Mouse (Mus musculus): ENCODE data around the gene Slc37a1. TPM values are rescaled to one million over a fixed set of nuclear protein-coding genes. Genes with fewer than 3 reads are reported as not detected.

Gene Slc37a1
- total and polyA plus RNA-seq, 3 experiments, result 7.3 to 19.7 (median 9.1) TPM

DNA sequence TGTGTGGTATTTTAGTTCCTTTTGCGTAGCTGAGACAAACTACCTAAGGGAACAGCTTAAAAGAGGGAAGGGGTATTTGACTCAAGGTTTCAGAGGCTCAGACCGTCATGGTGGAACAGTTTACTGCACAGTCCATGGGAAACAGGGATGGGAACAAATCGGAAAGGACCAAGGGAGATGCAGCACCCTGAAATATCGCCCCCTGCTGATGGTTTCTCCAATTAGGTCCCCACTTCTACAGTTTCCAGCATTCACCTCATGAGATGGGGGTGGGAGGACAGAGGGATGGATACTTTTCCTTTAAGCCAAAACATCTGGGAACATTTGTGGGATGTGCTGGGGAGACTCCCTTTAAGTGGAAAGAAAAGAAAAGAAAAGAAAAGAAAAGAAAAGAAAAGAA is 26.8 kb upstream of the Slc37a1 start:
- no peak overlapping the region for H3K27ac ChIP-seq
- TF ChIP-seq EP300 (IDR thresholded peaks at IDR 0.05; ENCODE audit: insufficient read depth, low read depth, low read length) (no peak), CTCF (IDR thresholded peaks at IDR 0.05) (peak; percentile 57)
- WGBS, result 66% methylated on average over 4 of the region's 4 CpGs
- no peak overlapping the region for H3K9ac ChIP-seq (ENCODE audit: low read depth, low read length)
- no peak overlapping the region for H3K4me3 ChIP-seq
- H3K36me3 ChIP-seq (ENCODE audit: control insufficient read depth, insufficient read depth, low read length), result no peaks in the 10 kb centered on the region
- no peaks in the 10 kb centered on the region for H3K79me2 ChIP-seq (replicated peaks; ENCODE audit: control insufficient read depth, insufficient read depth, low read length)
- H3K4me1 ChIP-seq (ENCODE audit: control insufficient read depth, insufficient read depth, low read length), result no peaks in the 10 kb centered on the region
- no peak for DNase-seq
- intact Hi-C loops (cut with DNase I), result no loop called here
- no peaks in the 10 kb centered on the region for H3K27me3 ChIP-seq (ENCODE audit: control insufficient read depth, insufficient read depth, low read length)

DNA sequence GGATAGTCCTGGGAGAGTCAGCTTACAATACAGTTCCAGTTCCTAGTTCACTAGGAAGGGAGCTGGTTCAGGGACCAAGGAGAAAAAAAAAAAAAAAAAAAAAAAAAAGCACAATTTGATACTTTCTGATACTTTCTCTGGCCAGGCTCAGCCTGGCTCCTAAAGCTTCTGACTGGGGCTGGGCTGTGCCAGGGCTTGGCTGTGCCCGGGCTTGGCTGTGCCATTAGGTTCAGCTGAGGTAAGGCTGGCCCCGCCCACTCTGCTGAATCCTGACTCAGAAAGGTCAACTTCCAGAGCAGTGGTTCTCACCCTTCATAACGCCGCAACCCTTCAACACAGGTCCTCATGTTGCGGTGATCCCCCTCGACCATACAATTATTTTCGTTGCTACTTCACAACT is 26.2 kb upstream of the Slc37a1 start:
- H3K4me3 ChIP-seq, result no peak overlapping the region

DNA sequence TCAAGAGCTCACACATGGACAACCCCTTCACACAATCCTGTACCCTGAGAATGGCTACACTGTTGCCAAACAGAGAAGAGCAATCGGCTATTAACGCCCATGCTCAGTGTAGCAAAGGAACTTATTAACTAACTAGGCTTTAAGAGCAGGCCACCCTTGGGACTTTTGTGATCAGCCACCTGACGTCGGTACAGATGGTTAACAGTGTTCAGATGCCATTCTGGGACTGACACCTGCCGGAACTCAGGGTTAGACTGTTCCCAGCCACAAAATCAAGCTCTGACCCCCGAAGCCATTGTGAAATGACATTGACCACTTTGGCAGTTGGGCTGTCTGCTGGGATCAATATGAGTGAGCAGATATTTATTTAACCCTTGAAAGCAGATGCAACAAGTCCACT is 25.2 kb upstream of the Slc37a1 start:
- Histone ChIP-seq H3K4me1 (ENCODE audit: control insufficient read depth, insufficient read depth, low read length) (no peaks in the 10 kb centered on the region), H3K79me2 (replicated peaks; ENCODE audit: control insufficient read depth, insufficient read depth, low read length) (no peaks in the 10 kb centered on the region), H3K9ac (ENCODE audit: low read depth, low read length) (no peak overlapping the region), H3K36me3 (ENCODE audit: control insufficient read depth, insufficient read depth, low read length) (no peaks in the 10 kb centered on the region), H3K27me3 (ENCODE audit: control insufficient read depth, insufficient read depth, low read length) (no peaks in the 10 kb centered on the region), H3K27ac (no peak overlapping the region), H3K4me3 (no peak overlapping the region)
- TF ChIP-seq CTCF (IDR thresholded peaks at IDR 0.05), result no peak
- no peak for TF ChIP-seq POLR2A (IDR thresholded peaks at IDR 0.05; ENCODE audit: insufficient read depth, low read depth, low read length)
- no peak for TF ChIP-seq EP300 (IDR thresholded peaks at IDR 0.05; ENCODE audit: insufficient read depth, low read depth, low read length)
- intact Hi-C loops (cut with DNase I), result no loop called here
- 85% methylated on average over 6 of the region's 6 CpGs for WGBS
- DNase-seq, result no peak

More for the DNA sequence above, 26.2 kb upstream of the Slc37a1 start:
- Histone ChIP-seq H3K9ac (ENCODE audit: low read depth, low read length) (no peak overlapping the region), H3K27ac (peak overlapping the region; percentile 50), H3K36me3 (ENCODE audit: control insufficient read depth, insufficient read depth, low read length) (no peaks in the 10 kb centered on the region), H3K4me1 (ENCODE audit: control insufficient read depth, insufficient read depth, low read length) (no peaks in the 10 kb centered on the region), H3K27me3 (ENCODE audit: control insufficient read depth, insufficient read depth, low read length) (no peaks in the 10 kb centered on the region), H3K79me2 (replicated peaks; ENCODE audit: control insufficient read depth, insufficient read depth, low read length) (no peaks in the 10 kb centered on the region)
- DNase-seq, result peak; percentile 81 to 88
- intact Hi-C loops (cut with DNase I), result no loop called here
- no peak for TF ChIP-seq POLR2A (IDR thresholded peaks at IDR 0.05; ENCODE audit: insufficient read depth, low read depth, low read length)
- no peak for TF ChIP-seq EP300 (IDR thresholded peaks at IDR 0.05; ENCODE audit: insufficient read depth, low read depth, low read length)
- no peak for TF ChIP-seq CTCF (IDR thresholded peaks at IDR 0.05)
- 60% methylated on average over 7 of the region's 7 CpGs for WGBS

DNA sequence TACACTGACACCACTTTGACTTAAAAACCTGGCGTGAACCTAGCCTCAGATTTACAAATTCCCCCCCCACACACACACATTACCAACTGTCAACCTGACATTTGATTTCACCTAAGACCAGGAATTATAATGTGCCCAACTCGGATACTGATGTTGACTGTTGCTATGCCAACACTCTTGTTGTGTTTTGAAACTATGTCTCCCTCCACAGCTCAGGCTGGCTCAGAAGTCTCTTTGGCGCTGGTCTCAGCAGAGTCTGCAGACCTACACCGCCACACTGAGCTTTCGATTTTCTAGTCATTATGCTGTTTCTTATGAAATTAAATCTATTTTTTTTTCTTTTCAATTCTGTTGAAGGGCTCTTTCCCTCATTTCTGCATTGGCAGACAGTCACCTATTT is 23.9 kb upstream of the Slc37a1 start:
- 49% methylated on average over 5 of the region's 5 CpGs for WGBS
- TF ChIP-seq EP300 (IDR thresholded peaks at IDR 0.05; ENCODE audit: insufficient read depth, low read depth, low read length), result no peak
- TF ChIP-seq CTCF (IDR thresholded peaks at IDR 0.05), result no peak
- TF ChIP-seq POLR2A (IDR thresholded peaks at IDR 0.05; ENCODE audit: insufficient read depth, low read depth, low read length), result no peak
- no peak for DNase-seq
- Histone ChIP-seq H3K9ac (ENCODE audit: low read depth, low read length) (no peak overlapping the region), H3K27me3 (ENCODE audit: control insufficient read depth, insufficient read depth, low read length) (no peaks in the 10 kb centered on the region), H3K4me3 (no peak overlapping the region), H3K79me2 (replicated peaks; ENCODE audit: control insufficient read depth, insufficient read depth, low read length) (no peaks in the 10 kb centered on the region), H3K27ac (peak overlapping the region; percentile 2; the same call in 1 of the 2 replicates), H3K36me3 (ENCODE audit: control insufficient read depth, insufficient read depth, low read length) (no peaks in the 10 kb centered on the region), H3K4me1 (ENCODE audit: control insufficient read depth, insufficient read depth, low read length) (no peaks in the 10 kb centered on the region)
- intact Hi-C loops (cut with DNase I), result no loop called here

DNA sequence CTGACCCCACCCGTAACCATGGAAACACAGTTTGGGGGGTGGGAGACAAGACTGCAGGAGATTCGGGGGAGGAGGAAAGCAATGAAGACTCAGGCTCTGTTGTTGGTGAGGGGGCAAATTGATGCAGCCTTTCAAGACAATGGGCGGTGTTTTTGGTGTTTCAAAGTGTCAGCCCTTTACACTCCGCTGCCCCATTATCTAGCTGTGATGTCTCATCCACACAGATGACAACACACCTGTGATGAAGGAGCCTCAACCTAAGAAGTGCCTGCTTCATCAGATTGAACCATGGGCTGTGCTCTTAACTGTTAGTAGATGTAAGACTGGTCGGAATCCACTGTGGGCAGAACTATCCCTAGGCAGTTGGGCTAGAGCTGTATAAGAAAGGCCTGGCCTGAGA is 22.8 kb upstream of the Slc37a1 start:
- no peaks in the 10 kb centered on the region for H3K36me3 ChIP-seq (ENCODE audit: control insufficient read depth, insufficient read depth, low read length)
- no peaks in the 10 kb centered on the region for H3K79me2 ChIP-seq (replicated peaks; ENCODE audit: control insufficient read depth, insufficient read depth, low read length)
- no peak overlapping the region for H3K9ac ChIP-seq (ENCODE audit: low read depth, low read length)
- H3K4me3 ChIP-seq, result no peak overlapping the region
- H3K27me3 ChIP-seq (ENCODE audit: control insufficient read depth, insufficient read depth, low read length), result no peaks in the 10 kb centered on the region
- no peak overlapping the region for H3K27ac ChIP-seq
- intact Hi-C loops (cut with DNase I), result no loop called here
- no peaks in the 10 kb centered on the region for H3K4me1 ChIP-seq (ENCODE audit: control insufficient read depth, insufficient read depth, low read length)
- TF ChIP-seq CTCF (IDR thresholded peaks at IDR 0.05) (no peak), POLR2A (IDR thresholded peaks at IDR 0.05; ENCODE audit: insufficient read depth, low read depth, low read length) (no peak), EP300 (IDR thresholded peaks at IDR 0.05; ENCODE audit: insufficient read depth, low read depth, low read length) (no peak)
- DNase-seq, result no peak
- 91% methylated on average over 5 of the region's 5 CpGs for WGBS

DNA sequence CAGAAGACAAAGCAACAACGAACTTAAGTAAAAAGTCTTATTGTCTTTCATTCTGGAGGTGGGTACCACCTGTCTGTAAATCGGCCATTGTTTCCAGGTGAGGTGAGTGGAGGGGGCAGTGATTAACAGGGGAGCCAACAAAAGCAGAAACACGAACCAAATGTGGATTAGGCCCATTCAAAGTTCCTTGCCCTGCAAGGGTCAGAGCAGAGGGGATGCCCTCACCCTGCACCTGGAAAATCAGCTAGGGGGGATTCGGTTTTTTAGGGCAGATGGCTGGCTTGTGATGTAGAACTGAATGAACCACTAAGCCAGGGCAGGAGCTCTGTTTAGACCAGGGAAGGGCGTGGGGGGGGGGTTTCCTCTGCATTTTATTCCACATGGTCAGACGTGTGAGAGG is 22.2 kb upstream of the Slc37a1 start:
- DNase-seq, result no peak
- Histone ChIP-seq H3K9ac (ENCODE audit: low read depth, low read length) (no peak overlapping the region), H3K27ac (no peak overlapping the region), H3K4me1 (ENCODE audit: control insufficient read depth, insufficient read depth, low read length) (no peaks in the 10 kb centered on the region), H3K36me3 (ENCODE audit: control insufficient read depth, insufficient read depth, low read length) (no peaks in the 10 kb centered on the region), H3K79me2 (replicated peaks; ENCODE audit: control insufficient read depth, insufficient read depth, low read length) (no peaks in the 10 kb centered on the region), H3K27me3 (ENCODE audit: control insufficient read depth, insufficient read depth, low read length) (no peaks in the 10 kb centered on the region), H3K4me3 (no peak overlapping the region)
- WGBS, result 78% methylated on average over 6 of the region's 6 CpGs
- intact Hi-C loops (cut with DNase I), result no loop called here
- TF ChIP-seq CTCF (IDR thresholded peaks at IDR 0.05) (no peak), POLR2A (IDR thresholded peaks at IDR 0.05; ENCODE audit: insufficient read depth, low read depth, low read length) (no peak), EP300 (IDR thresholded peaks at IDR 0.05; ENCODE audit: insufficient read depth, low read depth, low read length) (no peak)
